Mouse (Mus musculus): ENCODE measurements at regions not wholly inside any gene's neighbourhood (a gene's known extent, or its start where the extent isn't known, plus 50 kb on each side); places are given as distances from the start of the nearest gene placed in this dataset.
A peak's percentile ranks its signal among the peaks of the same experiment; 100 is the strongest.

- Histone ChIP-seq H3K27ac (ENCODE audit: control insufficient read depth, low read depth, low read length) (no peak overlapping the region), H3K36me3 (ENCODE audit: control insufficient read depth in 1 of 2, insufficient read depth in 2 of 2, low read length in 2 of 2) (no peaks in the 10 kb centered on the region), H3K79me2 (ENCODE audit: control insufficient read depth, insufficient read depth, low read length, poor library complexity) (no peaks in the 10 kb centered on the region), H3K4me3 (ENCODE audit: control insufficient read depth in 1 of 2, insufficient read depth in 1 of 2, low read depth in 2 of 2, low read length in 2 of 2) (no peak overlapping the region), H3K9me3 (replicated peaks; ENCODE audit: insufficient read depth, low read length) (no peaks in the 10 kb centered on the region), H3K9ac (ENCODE audit: control insufficient read depth, low read depth, low read length, poor library complexity, severe bottlenecking) (no peak overlapping the region), H3K27me3 (ENCODE audit: control insufficient read depth in 1 of 2, insufficient read depth in 2 of 2, low read length in 2 of 2) (no peaks in the 10 kb centered on the region), H3K4me1 (ENCODE audit: control insufficient read depth in 1 of 2, insufficient read depth in 2 of 2, low read length in 2 of 2) (no peaks in the 10 kb centered on the region)
- no peak for TF ChIP-seq MAZ (IDR thresholded peaks at IDR 0.05; ENCODE audit: low read depth, low read length)
- TF ChIP-seq MAX (IDR thresholded peaks at IDR 0.05; ENCODE audit: low read length): no peak
- TF ChIP-seq MAFK (IDR thresholded peaks at IDR 0.05; ENCODE audit: borderline replicate concordance, low read depth, low read length): no peak
- TF ChIP-seq SMC3 (IDR thresholded peaks at IDR 0.05; ENCODE audit: low read depth, low read length): no peak
- no peak for TF ChIP-seq RAD21 (IDR thresholded peaks at IDR 0.05; ENCODE audit: low read depth, low read length)
- TF ChIP-seq USF1 (IDR thresholded peaks at IDR 0.05; ENCODE audit: low read depth, low read length): no peak
- no peak for TF ChIP-seq NELFE (IDR thresholded peaks at IDR 0.05; ENCODE audit: low read depth, low read length)
- TF ChIP-seq KAT2A (conservative IDR thresholded peaks at IDR 0.05; ENCODE audit: low read depth, low read length): no peak
- no peak for TF ChIP-seq ZKSCAN1 (IDR thresholded peaks at IDR 0.05; ENCODE audit: low read depth, low read length)
- TF ChIP-seq ETS1 (IDR thresholded peaks at IDR 0.05; ENCODE audit: low read depth, low read length): no peak
- no peak for TF ChIP-seq ZMIZ1 (IDR thresholded peaks at IDR 0.05; ENCODE audit: low read depth, low read length)
- DNase-seq (ENCODE audit: low read depth, low spot score): no peak
These were observed 315.5 kb upstream of the Pou3f2 start for GRCm38 (mm10) chr4:22803665-22804064.

GRCm38 (mm10) chr4:22792826-22793225 is 304.7 kb upstream of the Pou3f2 start:
- peak; percentile 11 for DNase-seq (ENCODE audit: low read depth, low spot score)
- no peaks in the 10 kb centered on the region for H3K4me1 ChIP-seq (ENCODE audit: control insufficient read depth in 1 of 2, insufficient read depth in 2 of 2, low read length in 2 of 2)
- H3K27ac ChIP-seq (ENCODE audit: control insufficient read depth, low read depth, low read length): no peak overlapping the region
- H3K27me3 ChIP-seq (ENCODE audit: control insufficient read depth in 1 of 2, insufficient read depth in 2 of 2, low read length in 2 of 2): no peaks in the 10 kb centered on the region
- TF ChIP-seq EP300 (IDR thresholded peaks at IDR 0.05; ENCODE audit: low read depth in 1 of 2, low read length in 2 of 2): no peak
- TF ChIP-seq E2F4 (IDR thresholded peaks at IDR 0.05; ENCODE audit: borderline replicate concordance, low read depth, low read length): no peak
- no peak for TF ChIP-seq RCOR1 (IDR thresholded peaks at IDR 0.05; ENCODE audit: low read depth, low read length)
- TF ChIP-seq MEF2A (IDR thresholded peaks at IDR 0.05; ENCODE audit: extremely low read depth, insufficient replicate concordance, low read depth, low read length, poor library complexity, severe bottlenecking): no peak
- no peak for TF ChIP-seq POLR2AphosphoS5 (IDR thresholded peaks at IDR 0.05; ENCODE audit: borderline replicate concordance, low read depth, low read length)
- H3K4me3 ChIP-seq (ENCODE audit: control insufficient read depth in 1 of 2, insufficient read depth in 1 of 2, low read depth in 2 of 2, low read length in 2 of 2): no peak overlapping the region
- no peak overlapping the region for H3K9ac ChIP-seq (ENCODE audit: control insufficient read depth, low read depth, low read length, poor library complexity, severe bottlenecking)
- H3K36me3 ChIP-seq (ENCODE audit: control insufficient read depth in 1 of 2, insufficient read depth in 2 of 2, low read length in 2 of 2): no peaks in the 10 kb centered on the region
- H3K79me2 ChIP-seq (ENCODE audit: control insufficient read depth, insufficient read depth, low read length, poor library complexity): no peaks in the 10 kb centered on the region
- no peaks in the 10 kb centered on the region for H3K9me3 ChIP-seq (replicated peaks; ENCODE audit: insufficient read depth, low read length)

Measured in MEL (cell line).